Mouse (Mus musculus) testis, adult 2 months (tissue): ENCODE results near the gene Rnf34. TPM values are rescaled to one million over a fixed set of nuclear protein-coding genes. Genes with fewer than 3 reads are reported as not detected.

Experiments used
- H3K27ac ChIP-seq: fragments of 200-500 bp; 2 replicates; pipeline ENCODE4 v1.5.1; 2012; ENCODE audit warnings: low read depth, low read length; ENCODE audit not compliant: control insufficient read depth, insufficient read depth
- H3K27me3 ChIP-seq: fragments of 200-500 bp; 2 replicates; pipeline ENCODE4 v1.6.1; 2012; ENCODE audit warnings: mild to moderate bottlenecking, low read length, moderate library complexity; ENCODE audit not compliant: control insufficient read depth, insufficient read depth
- H3K36me3 ChIP-seq: fragments of 200-500 bp; 2 replicates; pipeline ENCODE4 v1.6.1; 2012; ENCODE audit warnings: mild to moderate bottlenecking, low read length; ENCODE audit not compliant: control insufficient read depth, insufficient read depth
- H3K4me1 ChIP-seq: fragments of 200-500 bp; 2 replicates; pipeline ENCODE4 v1.6.1; 2012; ENCODE audit warnings: low read length; ENCODE audit not compliant: control insufficient read depth, insufficient read depth
- H3K4me3 ChIP-seq: fragments of 200-500 bp; 2 replicates; pipeline ENCODE4 v1.5.1; 2012; ENCODE audit warnings: low read depth, mild to moderate bottlenecking, low read length, moderate library complexity, mixed read lengths; ENCODE audit not compliant: control insufficient read depth
- CTCF ChIP-seq: fragments of 200-500 bp; IDR thresholded peaks from 2 replicates; pipeline ENCODE4 v1.5.1; 2012; ENCODE audit warnings: low read depth, mild to moderate bottlenecking, inconsistent platforms, low read length, moderate library complexity; ENCODE audit not compliant: control insufficient read depth, insufficient read depth, insufficient replicate concordance
- POLR2A ChIP-seq: fragments of 200-500 bp; IDR thresholded peaks from 2 replicates; pipeline ENCODE4 v1.6.1; 2012; ENCODE audit warnings: low read depth, mild to moderate bottlenecking, inconsistent platforms, low read length, moderate library complexity; ENCODE audit not compliant: control insufficient read depth
- polyA plus RNA-seq: library from polyadenylated mRNA; depleted of rRNA; stranded (reverse); fragments of >200 nt; gene quantifications from 2 replicates; pipeline ENCODE4 v1.2.3, GENCODE M21; 2012

Gene Rnf34
- polyA plus RNA-seq, 1 experiment = 27.3 TPM

- Histone ChIP-seq H3K36me3 (no peaks in the 10 kb centered on the region), H3K4me1 (no peaks in the 10 kb centered on the region), H3K27me3 (no peaks in the 10 kb centered on the region), H3K27ac (no peak overlapping the region), H3K4me3 (no peak overlapping the region)
- TF ChIP-seq CTCF = no peak
- no peak for TF ChIP-seq POLR2A
These were observed 16.9 kb upstream of the Rnf34 start for GRCm38 (mm10) chr5:122832996-122833395.

GRCm38 (mm10) chr5:122841126-122841525 is 8.7 kb upstream of the Rnf34 start:
- TF ChIP-seq POLR2A (no peak), CTCF (no peak)
- H3K36me3 ChIP-seq = no peaks in the 10 kb centered on the region
- no peak overlapping the region for H3K27ac ChIP-seq
- no peak overlapping the region for H3K4me3 ChIP-seq
- no peaks in the 10 kb centered on the region for H3K27me3 ChIP-seq
- H3K4me1 ChIP-seq = no peaks in the 10 kb centered on the region

GRCm38 (mm10) chr5:122843799-122844198 is 6.0 kb upstream of the Rnf34 start:
- TF ChIP-seq POLR2A = no peak
- no peak for TF ChIP-seq CTCF
- no peaks in the 10 kb centered on the region for H3K27me3 ChIP-seq

GRCm38 (mm10) chr5:122850319-122851002 is 613 bp downstream of the Rnf34 start:
- H3K4me3 ChIP-seq = peak overlapping the region; percentile 100
- H3K36me3 ChIP-seq = no peaks in the 10 kb centered on the region
- H3K27ac ChIP-seq = peak overlapping the region; percentile 99
- H3K27me3 ChIP-seq = no peaks in the 10 kb centered on the region
- no peak for TF ChIP-seq CTCF
- no peak; the same call in 1 of the 2 replicates for TF ChIP-seq POLR2A
- peaks cover 9% of the 10 kb centered on the region for H3K4me1 ChIP-seq

More at GRCm38 (mm10) chr5:122843799-122844198, 6.0 kb upstream of the Rnf34 start:
- H3K36me3 ChIP-seq = no peaks in the 10 kb centered on the region
- H3K4me1 ChIP-seq = no peaks in the 10 kb centered on the region
- H3K4me3 ChIP-seq = no peak overlapping the region
- H3K27ac ChIP-seq = no peak overlapping the region

- Histone ChIP-seq H3K27ac (no peak overlapping the region), H3K27me3 (no peaks in the 10 kb centered on the region), H3K4me3 (no peak overlapping the region), H3K36me3 (no peaks in the 10 kb centered on the region), H3K4me1 (peaks cover 11% of the 10 kb centered on the region)
- TF ChIP-seq POLR2A (no peak), CTCF (no peak)
These were observed 2.8 kb downstream of the Rnf34 start for GRCm38 (mm10) chr5:122852611-122853010.

- no peaks in the 10 kb centered on the region; the same call in 1 of the 2 replicates for H3K36me3 ChIP-seq
- no peak overlapping the region for H3K4me3 ChIP-seq
- H3K27me3 ChIP-seq = no peaks in the 10 kb centered on the region
- no peak overlapping the region for H3K27ac ChIP-seq
- peaks cover 4% of the 10 kb centered on the region for H3K4me1 ChIP-seq
- TF ChIP-seq CTCF (no peak), POLR2A (no peak)
These were observed 6.0 kb downstream of the Rnf34 start for GRCm38 (mm10) chr5:122855858-122856257.

- no peak for TF ChIP-seq CTCF
- no peak for TF ChIP-seq POLR2A
- Histone ChIP-seq H3K27me3 (no peaks in the 10 kb centered on the region), H3K4me3 (no peak overlapping the region), H3K4me1 (no peaks in the 10 kb centered on the region), H3K36me3 (peaks cover 3% of the 10 kb centered on the region), H3K27ac (no peak overlapping the region)
These were observed 13.2 kb downstream of the Rnf34 start for GRCm38 (mm10) chr5:122863053-122863452.
